Mouse (Mus musculus): ENCODE data around the gene Zfp688. TPM values are rescaled to one million over a fixed set of nuclear protein-coding genes. Genes with fewer than 3 reads are reported as not detected.
"Not testable (repeated sequence)": the region's sequence is repeated elsewhere in the genome, so short reads cannot be mapped to it uniquely, and the experiment has no call there.

The Zfp688 gene
- polyA plus RNA-seq, 1 experiment from 2014 or later = 35.0 TPM

DNA sequence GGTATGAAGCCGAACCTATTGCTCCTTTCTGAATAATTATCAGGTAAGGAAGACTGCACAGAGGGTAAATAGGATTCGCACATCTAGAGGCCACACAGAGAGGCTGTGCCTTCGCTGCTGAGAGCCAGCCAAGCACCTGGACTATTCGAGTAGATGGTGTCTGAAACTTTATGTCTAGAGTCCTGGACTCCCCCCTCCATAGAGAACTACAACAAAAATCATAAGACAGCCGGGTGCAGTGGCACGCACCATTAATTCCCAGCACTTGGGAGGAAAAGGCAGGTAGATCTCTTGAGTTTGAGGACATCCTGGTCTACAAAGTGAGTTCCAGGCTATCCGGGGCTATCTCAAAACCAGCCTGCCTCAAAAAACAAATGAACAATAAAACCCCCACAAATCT, 28.1 kb upstream of the Zfp688 start:
- DNase-seq (ENCODE audit: extremely low spot score, low spot score) = no peak
- 88% methylated on average over 7 of the region's 7 CpGs for WGBS
- peaks cover 44% of the 10 kb centered on the region for H3K4me1 ChIP-seq
- H3K27me3 ChIP-seq (ENCODE audit: poor library complexity, severe bottlenecking) = no peaks in the 10 kb centered on the region
- H3K4me3 ChIP-seq = peak overlapping the region; percentile 84
- H3K27ac ChIP-seq = peak overlapping the region; percentile 98
- H3K9me3 ChIP-seq = no peaks in the 10 kb centered on the region; the same call in 1 of the 2 replicates
- peaks cover 74% of the 10 kb centered on the region for H3K36me3 ChIP-seq (replicated peaks)

DNA sequence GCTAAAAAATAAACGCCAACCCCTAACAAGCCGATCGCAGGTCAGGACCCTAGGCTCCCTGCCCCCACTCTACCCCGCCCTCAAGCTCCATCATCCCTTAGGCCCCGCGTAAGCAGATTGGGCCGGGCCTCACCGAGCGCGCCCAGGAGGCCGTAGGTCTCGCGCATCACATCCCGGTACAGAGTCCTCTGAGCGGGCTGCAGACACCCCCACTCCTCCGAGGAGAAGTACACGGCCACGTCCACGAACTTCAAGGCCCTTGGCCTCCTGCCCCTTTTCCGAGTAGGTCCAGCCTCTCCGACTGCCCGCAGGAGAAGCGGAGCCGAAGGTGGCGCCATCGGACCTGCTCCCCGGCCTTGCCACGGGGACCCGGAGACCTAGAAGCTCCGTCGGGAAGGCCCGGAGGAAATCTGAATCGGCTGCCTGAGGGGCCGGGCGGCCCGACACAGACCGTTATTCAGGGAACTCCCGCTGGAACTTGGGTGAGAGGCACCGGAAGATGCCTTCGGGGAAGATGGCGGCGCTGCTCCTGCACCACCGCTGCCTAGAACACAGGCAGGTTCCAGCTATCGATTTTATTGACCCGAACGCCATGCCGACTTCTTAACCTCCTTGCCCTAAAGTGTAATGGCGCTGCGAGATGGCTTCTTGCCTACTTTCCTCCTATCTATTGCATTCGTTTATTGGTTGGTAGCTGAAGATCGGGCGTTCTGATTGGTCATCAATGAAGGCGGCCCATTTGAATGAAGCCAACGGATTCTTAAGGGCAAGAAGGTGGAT, 26.8 kb upstream of the Zfp688 start, which contains the start of gene Zfp689:
TSS of gene Zfp689 (minus strand) at position 638 of the 780 bp plus-strand sequence.
- H3K4me1 ChIP-seq = peaks cover 44% of the 10 kb centered on the region

DNA sequence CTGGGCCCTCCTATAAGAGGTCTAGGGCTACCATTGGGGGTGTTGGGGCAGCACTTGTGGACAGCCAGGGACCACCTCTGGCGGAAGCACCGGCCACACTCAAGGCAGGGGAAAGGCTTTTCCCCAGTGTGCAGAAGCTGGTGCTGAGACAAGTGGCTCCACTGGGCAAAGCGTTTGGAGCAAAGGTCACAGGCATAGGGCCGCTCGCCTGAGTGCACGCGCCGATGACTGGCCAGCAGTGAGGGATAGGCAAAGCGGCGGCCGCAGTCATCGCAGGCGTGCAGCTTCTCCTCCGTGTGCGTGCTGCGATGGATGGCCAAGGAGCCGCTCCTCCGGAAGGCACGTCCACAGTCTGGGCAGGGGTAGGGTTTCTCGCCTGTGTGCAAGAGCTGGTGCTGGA, 22.1 kb upstream of the Zfp688 start:
- WGBS = 89% methylated on average over 20 of the region's 20 CpGs
- Histone ChIP-seq H3K27me3 (ENCODE audit: poor library complexity, severe bottlenecking) (no peaks in the 10 kb centered on the region), H3K4me1 (peaks cover 9% of the 10 kb centered on the region), H3K36me3 (replicated peaks) (peaks cover 69% of the 10 kb centered on the region), H3K27ac (no peak overlapping the region), H3K4me3 (no peak overlapping the region), H3K9me3 (peaks cover under 1% of the 10 kb centered on the region; the same call in 1 of the 2 replicates)
- DNase-seq (ENCODE audit: extremely low spot score, low spot score) = no peak

More for the DNA sequence above, 26.8 kb upstream of the Zfp688 start, which contains the start of gene Zfp689:
- H3K27me3 ChIP-seq (ENCODE audit: poor library complexity, severe bottlenecking) = no peaks in the 10 kb centered on the region
- under 1% methylated on average over 54 of the region's 54 CpGs for WGBS
- peak; percentile 93 for DNase-seq (ENCODE audit: extremely low spot score, low spot score)
- H3K27ac ChIP-seq = peak within 1 kb of the TSS; percentile 98
- H3K9me3 ChIP-seq = no peaks in the 10 kb centered on the region
- peaks cover 76% of the 10 kb centered on the region for H3K36me3 ChIP-seq (replicated peaks)
- peak within 1 kb of the TSS; percentile 84 for H3K4me3 ChIP-seq

DNA sequence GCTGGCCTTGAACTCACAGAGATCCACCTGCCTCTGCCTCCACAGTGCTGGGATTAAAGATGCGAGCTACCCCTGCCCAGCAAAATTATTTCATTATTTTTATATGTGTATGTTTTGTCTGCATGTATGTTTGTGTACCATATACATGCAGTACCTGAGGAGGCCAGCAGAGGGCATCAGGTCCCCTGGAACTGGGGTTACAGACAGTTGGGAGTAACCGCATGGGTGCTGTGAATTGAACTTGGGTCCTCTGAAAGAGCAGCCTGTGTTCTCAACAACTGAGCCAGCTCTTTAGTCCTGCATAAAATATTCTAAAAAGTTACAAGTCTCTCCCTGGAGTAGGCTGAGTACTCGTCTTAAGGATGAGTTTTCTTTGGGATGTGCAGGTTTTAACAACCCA, 15.9 kb upstream of the Zfp688 start:
- no peaks in the 10 kb centered on the region for H3K27me3 ChIP-seq (ENCODE audit: poor library complexity, severe bottlenecking)
- H3K36me3 ChIP-seq (replicated peaks) = peaks cover 20% of the 10 kb centered on the region
- H3K9me3 ChIP-seq = peaks cover 16% of the 10 kb centered on the region
- H3K4me3 ChIP-seq = no peak overlapping the region
- no peak for DNase-seq (ENCODE audit: extremely low spot score, low spot score)
- no peaks in the 10 kb centered on the region for H3K4me1 ChIP-seq
- H3K27ac ChIP-seq = no peak overlapping the region
- WGBS = 89% methylated on average over 3 of the region's 3 CpGs

DNA sequence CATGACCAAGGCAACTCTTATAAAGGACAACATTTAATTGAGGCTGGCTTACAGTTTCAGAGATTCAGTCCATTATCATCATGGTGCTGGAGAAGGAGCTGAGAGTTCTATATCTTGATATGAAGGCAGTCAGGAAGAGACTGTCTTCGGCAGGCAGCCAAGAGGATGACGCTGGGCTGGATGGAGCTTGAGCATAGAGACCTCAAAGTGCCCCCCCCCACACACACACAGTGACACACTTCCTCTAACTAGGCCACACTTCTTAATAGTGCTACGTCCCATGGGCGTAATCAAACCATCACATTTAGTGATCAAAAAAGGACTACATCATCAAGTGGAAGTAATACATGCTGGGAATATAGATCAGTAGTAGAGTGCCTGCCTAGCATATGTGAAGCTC, 13.3 kb upstream of the Zfp688 start:
- WGBS = 89% methylated on average over 4 of the region's 4 CpGs
- H3K27ac ChIP-seq = no peak overlapping the region
- H3K4me3 ChIP-seq = no peak overlapping the region
- no peak for DNase-seq (ENCODE audit: extremely low spot score, low spot score)
- no peaks in the 10 kb centered on the region for H3K4me1 ChIP-seq
- no peaks in the 10 kb centered on the region for H3K27me3 ChIP-seq (ENCODE audit: poor library complexity, severe bottlenecking)
- H3K9me3 ChIP-seq = peaks cover 16% of the 10 kb centered on the region
- no peaks in the 10 kb centered on the region for H3K36me3 ChIP-seq (replicated peaks)

DNA sequence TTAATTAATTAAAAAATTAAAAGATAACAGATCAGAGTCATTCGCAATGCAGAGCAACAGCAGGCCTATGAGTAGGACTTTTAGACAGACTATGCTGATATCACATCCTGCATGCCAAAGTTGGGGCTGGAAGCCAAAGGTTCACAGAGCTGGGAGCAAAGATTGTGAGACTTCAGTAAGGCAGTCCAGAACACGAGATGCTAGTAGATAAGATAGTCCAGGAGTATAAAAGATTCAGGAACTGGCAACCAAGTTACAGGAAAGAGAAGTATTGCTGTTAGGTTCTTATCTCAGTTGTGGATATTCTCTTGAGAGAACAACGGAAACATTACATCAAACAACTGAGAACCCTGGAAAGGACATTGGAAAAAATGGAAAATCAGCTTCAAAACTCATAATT, 4.5 kb upstream of the Zfp688 start:
- H3K27me3 ChIP-seq (ENCODE audit: poor library complexity, severe bottlenecking) = peaks cover 20% of the 10 kb centered on the region
- WGBS = 76% methylated on average over 3 of the region's 3 CpGs
- no peak overlapping the region for H3K27ac ChIP-seq
- no peaks in the 10 kb centered on the region for H3K36me3 ChIP-seq (replicated peaks)
- no peak overlapping the region for H3K4me3 ChIP-seq
- peaks cover 13% of the 10 kb centered on the region for H3K4me1 ChIP-seq
- H3K9me3 ChIP-seq = no peaks in the 10 kb centered on the region
- DNase-seq (ENCODE audit: extremely low spot score, low spot score) = no peak

DNA sequence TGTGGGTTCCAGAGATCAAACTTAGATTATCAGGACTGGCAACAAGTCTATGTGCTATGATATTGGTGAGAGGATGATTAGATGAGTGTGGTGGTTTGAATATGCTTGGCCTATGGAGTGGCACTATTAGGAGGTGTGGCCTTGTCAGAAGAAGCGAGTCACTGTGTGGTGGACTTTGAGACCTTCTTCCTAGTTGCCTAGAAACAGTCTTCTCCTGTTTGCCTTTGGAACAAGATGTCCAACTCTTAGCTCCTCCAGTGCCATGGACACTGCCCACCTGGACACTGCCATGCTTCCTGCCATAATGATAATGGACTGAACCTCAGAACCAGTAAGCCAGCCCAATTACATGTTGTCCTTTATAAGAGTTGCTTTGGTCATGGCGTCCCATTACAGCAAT, 4.0 kb upstream of the Zfp688 start:
- no peaks in the 10 kb centered on the region for H3K9me3 ChIP-seq
- H3K4me1 ChIP-seq = peaks cover 17% of the 10 kb centered on the region
- no peak for DNase-seq (ENCODE audit: extremely low spot score, low spot score)
- H3K27ac ChIP-seq = no peak overlapping the region
- H3K27me3 ChIP-seq (ENCODE audit: poor library complexity, severe bottlenecking) = peaks cover 20% of the 10 kb centered on the region
- 88% methylated on average over 2 of the region's 2 CpGs for WGBS
- no peak overlapping the region for H3K4me3 ChIP-seq
- H3K36me3 ChIP-seq (replicated peaks) = no peaks in the 10 kb centered on the region

DNA sequence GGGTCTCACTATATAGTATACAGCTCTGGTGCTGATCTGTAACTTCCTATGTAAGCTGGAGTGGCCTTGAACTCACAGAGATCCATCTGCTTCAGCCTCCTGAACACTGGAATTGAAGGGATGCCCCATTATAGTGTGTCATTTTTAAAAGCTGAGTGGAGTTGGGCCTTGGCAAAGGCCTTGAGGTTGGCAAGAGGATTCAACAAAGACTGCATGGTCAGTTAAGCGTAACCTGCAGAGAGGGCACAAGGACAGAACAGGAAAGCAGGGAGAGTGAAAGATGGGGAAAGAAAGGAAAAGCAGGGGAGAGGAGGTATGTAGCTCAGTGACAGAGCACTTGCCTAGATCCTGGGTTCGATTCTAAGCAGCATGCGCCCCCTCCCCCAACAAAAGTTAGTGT, 3.4 kb upstream of the Zfp688 start:
- WGBS = 90% methylated on average over 3 of the region's 3 CpGs
- Histone ChIP-seq H3K4me1 (peaks cover 18% of the 10 kb centered on the region), H3K27me3 (ENCODE audit: poor library complexity, severe bottlenecking) (peaks cover 20% of the 10 kb centered on the region), H3K27ac (no peak overlapping the region), H3K4me3 (no peak overlapping the region), H3K9me3 (no peaks in the 10 kb centered on the region), H3K36me3 (replicated peaks) (no peaks in the 10 kb centered on the region)
- no peak for DNase-seq (ENCODE audit: extremely low spot score, low spot score)

DNA sequence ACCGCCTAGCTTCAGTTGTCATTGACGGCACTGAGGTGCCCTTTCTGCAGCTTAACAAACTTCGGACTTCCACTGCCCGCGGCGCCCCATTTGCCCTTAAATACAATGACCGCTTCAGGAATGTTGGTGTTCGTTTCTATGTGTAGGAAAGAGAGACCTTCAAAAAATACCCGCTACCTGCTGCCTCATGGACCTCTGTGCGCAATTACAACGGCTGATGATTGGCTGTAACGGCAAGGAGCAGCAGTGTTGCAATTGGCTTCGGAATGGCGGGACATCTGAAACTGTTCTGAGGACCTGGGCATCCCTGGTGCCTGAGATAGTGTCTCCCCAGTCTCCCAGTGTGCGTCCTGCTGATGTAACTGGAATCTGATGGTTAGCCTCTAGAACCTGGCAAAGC, 379 bp upstream of the Zfp688 start:
- Histone ChIP-seq H3K4me1 (peaks cover 18% of the 10 kb centered on the region), H3K27ac (peak overlapping the region; percentile 94), H3K9me3 (no peaks in the 10 kb centered on the region), H3K4me3 (peak overlapping the region; percentile 92), H3K27me3 (ENCODE audit: poor library complexity, severe bottlenecking) (peaks cover 20% of the 10 kb centered on the region), H3K36me3 (replicated peaks) (peaks cover 23% of the 10 kb centered on the region)
- no peak for DNase-seq (ENCODE audit: extremely low spot score, low spot score)
- WGBS = 2% methylated on average over 15 of the region's 15 CpGs

DNA sequence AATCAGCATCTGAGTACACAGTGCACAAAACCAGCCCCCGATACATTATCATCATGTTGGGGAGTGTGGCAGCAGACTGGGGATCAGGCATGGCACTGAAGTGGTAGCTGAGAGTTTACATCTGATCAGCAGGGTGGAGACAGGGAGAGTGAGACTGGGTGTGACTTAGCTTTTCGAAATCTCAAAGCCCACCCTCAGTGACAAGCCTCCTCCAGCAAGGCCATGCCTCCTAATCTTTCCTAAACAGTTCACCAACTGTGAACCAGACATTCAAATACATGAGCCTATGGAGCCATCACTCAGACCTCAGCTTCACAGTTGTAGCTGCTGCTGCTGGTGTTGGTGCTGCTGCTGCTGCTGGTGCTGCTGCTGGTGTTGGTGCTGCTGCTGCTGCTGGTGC, 10.4 kb downstream of the Zfp688 start:
- WGBS = 70% methylated on average over 2 of the region's 2 CpGs
- no peak overlapping the region for H3K27ac ChIP-seq
- DNase-seq (ENCODE audit: extremely low spot score, low spot score) = no peak
- H3K4me3 ChIP-seq = no peak overlapping the region
- no peaks in the 10 kb centered on the region for H3K9me3 ChIP-seq
- H3K4me1 ChIP-seq = peaks cover 2% of the 10 kb centered on the region
- peaks cover 4% of the 10 kb centered on the region for H3K36me3 ChIP-seq (replicated peaks)
- H3K27me3 ChIP-seq (ENCODE audit: poor library complexity, severe bottlenecking) = no peaks in the 10 kb centered on the region

DNA sequence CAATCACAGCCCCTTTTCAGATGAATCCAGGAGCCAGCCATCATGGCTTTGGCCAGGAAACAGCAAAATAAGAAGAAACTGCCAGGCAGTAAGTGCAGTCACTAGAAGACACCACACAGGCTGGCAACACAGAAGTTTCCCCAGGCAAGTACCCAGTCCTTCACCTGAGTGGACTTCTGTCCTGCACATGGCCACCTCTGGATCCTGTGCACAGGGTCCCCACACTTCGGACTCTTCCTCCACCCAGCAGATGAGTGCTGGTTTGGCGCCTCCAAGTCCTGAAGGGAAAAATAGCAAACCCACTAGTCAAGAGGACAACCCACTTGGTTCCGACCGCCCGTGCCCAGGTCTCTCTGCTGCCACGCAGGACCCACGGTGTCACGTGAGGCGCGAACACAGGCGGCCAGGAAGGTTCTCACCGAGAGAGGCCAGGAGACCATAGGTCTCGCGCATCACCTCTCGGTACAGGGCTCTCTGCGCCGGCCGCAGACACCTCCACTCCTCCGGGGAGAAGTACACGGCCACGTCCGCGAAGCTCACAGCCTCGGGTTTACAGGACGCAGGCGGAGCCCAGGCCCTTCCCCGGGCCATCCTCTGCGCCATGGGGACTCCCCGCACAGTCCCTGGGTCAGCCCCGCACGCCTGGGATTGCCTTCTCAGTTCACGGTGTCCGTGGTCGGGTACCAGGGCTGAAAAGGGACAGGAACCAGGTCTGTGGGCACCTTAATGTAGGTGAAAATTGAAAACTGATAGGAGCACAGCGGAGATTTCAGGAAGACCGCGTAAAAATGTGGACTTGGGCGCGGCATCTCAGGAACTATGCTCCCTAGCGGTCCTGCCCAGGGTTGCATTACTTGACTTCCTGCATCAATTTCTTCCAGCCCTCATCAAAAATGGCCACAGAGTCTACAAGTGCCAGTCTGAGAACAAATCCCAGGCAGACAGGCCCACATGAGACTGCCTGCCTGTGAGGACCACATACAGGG, 15.6 kb downstream of the Zfp688 start, which contains the start of gene Zfp764:
TSS of gene Zfp764 (minus strand) at position 821 of the 986 bp plus-strand sequence.
- H3K4me3 ChIP-seq = peak within 1 kb of the TSS; percentile 65
- H3K36me3 ChIP-seq (replicated peaks) = peaks cover 12% of the 10 kb centered on the region
- peaks cover 10% of the 10 kb centered on the region for H3K4me1 ChIP-seq
- peak; percentile 81 for DNase-seq (ENCODE audit: extremely low spot score, low spot score)
- WGBS = 8% methylated on average over 40 of the region's 40 CpGs
- H3K9me3 ChIP-seq; H3K27me3 ChIP-seq (ENCODE audit: poor library complexity, severe bottlenecking): not testable (repeated sequence)
- peak within 1 kb of the TSS; percentile 91 for H3K27ac ChIP-seq

DNA sequence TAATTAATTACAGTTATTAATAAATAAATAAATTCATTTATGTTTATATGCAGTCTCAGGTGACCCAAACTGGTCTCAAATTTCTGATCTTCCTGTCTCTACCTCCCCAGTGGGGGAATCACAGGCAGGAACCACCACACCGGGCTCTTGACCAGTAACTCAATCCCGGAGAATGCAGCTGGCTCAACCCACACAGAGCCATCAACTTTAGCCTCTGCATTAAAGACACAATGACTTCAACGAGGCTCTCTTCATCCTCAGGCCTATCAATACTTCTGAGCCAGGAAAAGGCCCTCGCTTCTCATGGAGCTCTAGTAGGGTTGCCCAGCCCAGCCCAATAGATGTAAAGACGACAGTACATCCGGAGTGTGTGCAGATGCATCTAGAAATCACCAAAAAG, 17.8 kb downstream of the Zfp688 start:
- H3K4me3 ChIP-seq; H3K27me3 ChIP-seq (ENCODE audit: poor library complexity, severe bottlenecking); H3K9me3 ChIP-seq; DNase-seq (ENCODE audit: extremely low spot score, low spot score); H3K27ac ChIP-seq: not testable (repeated sequence)
- 91% methylated on average over 6 of the region's 6 CpGs for WGBS
- Histone ChIP-seq H3K36me3 (replicated peaks) (peaks cover 12% of the 10 kb centered on the region), H3K4me1 (peaks cover 10% of the 10 kb centered on the region)

Data from forebrain, embryonic 10.5 days (tissue).